ENCODE assay signal across 14 mouse cellular contexts in genomic region chr4:56287980-56288379, GRCm38 (mm10).
"Had no signal": no experiment of that assay in that cellular context is flagged by ENCODE, and none has a peak within 500 bp of the region (broad histone marks: within the 10 kb centered on the region; RNA-seq: fewer than 3 reads in every experiment).

No protein-coding gene starts in this region.

- H3K4me1 ChIP-seq: limb, embryonic 10.5 days; liver, embryonic 15.5 days; midbrain, embryonic 13.5 days; neural tube, embryonic 12.5 days; stomach, embryonic 15.5 days had no signal

- ATAC-seq: lung, postnatal 0 days; midbrain, embryonic 13.5 days had no signal

- H3K9me3 ChIP-seq: limb, embryonic 10.5 days; liver, embryonic 15.5 days; midbrain, embryonic 13.5 days; neural tube, embryonic 12.5 days; stomach, embryonic 15.5 days had no signal

- H3K27ac ChIP-seq: limb, embryonic 10.5 days; liver, embryonic 15.5 days; midbrain, embryonic 13.5 days; neural tube, embryonic 12.5 days; stomach, embryonic 15.5 days had no signal

- DNase-seq: kidney, postnatal 14 days; lung, adult 2 months; lung, postnatal 36 days; retina, postnatal 1 day; right cerebral cortex, postnatal 14 days; thymus, postnatal 14 days had no signal

- H3K9ac ChIP-seq: liver, embryonic 15.5 days; midbrain, embryonic 13.5 days; neural tube, embryonic 12.5 days; stomach, embryonic 15.5 days had no signal

- H3K36me3 ChIP-seq: limb, embryonic 10.5 days; liver, embryonic 15.5 days; midbrain, embryonic 13.5 days; neural tube, embryonic 12.5 days; stomach, embryonic 15.5 days had no signal

- H3K4me3 ChIP-seq: limb, embryonic 10.5 days; liver, embryonic 15.5 days; midbrain, embryonic 13.5 days; myocyte; neural tube, embryonic 12.5 days; stomach, embryonic 15.5 days had no signal

- H3K4me2 ChIP-seq: liver, embryonic 11.5 days; liver, embryonic 15.5 days; midbrain, embryonic 13.5 days; neural tube, embryonic 12.5 days; stomach, embryonic 15.5 days had no signal

- H3K27me3 ChIP-seq: liver, embryonic 15.5 days; midbrain, embryonic 13.5 days; neural tube, embryonic 12.5 days; stomach, embryonic 15.5 days had no signal
